Mouse (Mus musculus): ENCODE measurements around the gene Olfr559. TPM values are rescaled to one million over a fixed set of nuclear protein-coding genes. Genes with fewer than 3 reads are reported as not detected.

Gene Olfr559
- not detected for polyA plus RNA-seq (2017; shearing (Covaris generic))

GRCm38 (mm10) chr7:102727391-102727790 lies at the start of gene Olfr559:
Olfr559 (minus strand) TSS chr7:102727491.

GRCm38 (mm10) chr7:102770921-102771320 lies 43.6 kb upstream of the Olfr559 start, which contains the start of gene Olfr561:
Olfr561 (plus strand) TSS chr7:102771221.

GRCm38 (mm10) chr7:102759266-102759665 lies 32.0 kb upstream of the Olfr559 start, which contains the start of the genes Olfr560 and Olfr78:
Olfr560 (minus strand) TSS chr7:102759366.
Olfr78 (minus strand) TSS chr7:102759471.

GRCm38 (mm10) chr7:102718970-102719369 lies 8.3 kb downstream of the Olfr559 start, which contains the start of gene Olfr33:
Olfr33 (minus strand) TSS chr7:102719070.

GRCm38 (mm10) chr7:102701915-102702314 lies 25.4 kb downstream of the Olfr559 start, which contains the start of gene Olfr558:
Olfr558 (plus strand) TSS chr7:102702215.

GRCm38 (mm10) chr7:102695358-102696125 lies 31.7 kb downstream of the Olfr559 start, which contains the start of gene Olfr557:
Olfr557 (plus strand) TSS chr7:102695910.

GRCm38 (mm10) chr7:102686944-102687501 lies 40.3 kb downstream of the Olfr559 start, which contains the start of gene Trim68:
Trim68 (minus strand) TSS chr7:102687327.

Other genes starting within 250 kb of the Olfr559 start
- 0.44 TPM for gene Olfr543, start 245.8 kb downstream of the Olfr559 start, polyA plus RNA-seq (2017; shearing (Covaris generic))
- gene Olfr544, start 239.2 kb downstream of the Olfr559 start, polyA plus RNA-seq (2017; shearing (Covaris generic)): not detected
- gene Olfr545, start 227.9 kb downstream of the Olfr559 start, polyA plus RNA-seq (2017; shearing (Covaris generic)): not detected
- not detected for gene Olfr547, start 192.7 kb downstream of the Olfr559 start, polyA plus RNA-seq (2017; shearing (Covaris generic))
- gene Olfr548-ps1, start 186.6 kb downstream of the Olfr559 start, polyA plus RNA-seq (2017; shearing (Covaris generic)): not detected
- gene Olfr549, start 177.6 kb downstream of the Olfr559 start, polyA plus RNA-seq (2017; shearing (Covaris generic)): not detected
- gene Trim21, start 162.0 kb downstream of the Olfr559 start, polyA plus RNA-seq (2017; shearing (Covaris generic)): 19.6 TPM
- 0.22 TPM for gene Olfr550, start 156.0 kb downstream of the Olfr559 start, polyA plus RNA-seq (2017; shearing (Covaris generic))
- 0.09 TPM for gene Olfr551, start 135.6 kb downstream of the Olfr559 start, polyA plus RNA-seq (2017; shearing (Covaris generic))
- gene Olfr552, start 129.7 kb downstream of the Olfr559 start, polyA plus RNA-seq (2017; shearing (Covaris generic)): not detected
- gene Olfr553, start 109.3 kb downstream of the Olfr559 start, polyA plus RNA-seq (2017; shearing (Covaris generic)): not detected
- gene Olfr554, start 89.1 kb downstream of the Olfr559 start, polyA plus RNA-seq (2017; shearing (Covaris generic)): 0.95 TPM
- gene Olfr555, start 68.7 kb downstream of the Olfr559 start, polyA plus RNA-seq (2017; shearing (Covaris generic)): not detected
- not detected for gene Olfr556, start 62.6 kb downstream of the Olfr559 start, polyA plus RNA-seq (2017; shearing (Covaris generic))
- gene Trim68, start 40.2 kb downstream of the Olfr559 start, polyA plus RNA-seq (2017; shearing (Covaris generic)): 7.4 TPM
- gene Olfr557, start 31.6 kb downstream of the Olfr559 start, polyA plus RNA-seq (2017; shearing (Covaris generic)): not detected
- gene Olfr558, start 25.3 kb downstream of the Olfr559 start, polyA plus RNA-seq (2017; shearing (Covaris generic)): not detected
- not detected for gene Olfr33, start 8.4 kb downstream of the Olfr559 start, polyA plus RNA-seq (2017; shearing (Covaris generic))
- gene Olfr560, start 31.9 kb upstream of the Olfr559 start, polyA plus RNA-seq (2017; shearing (Covaris generic)): not detected
- not detected for gene Olfr78, start 32.0 kb upstream of the Olfr559 start, polyA plus RNA-seq (2017; shearing (Covaris generic))
- gene Olfr561, start 43.7 kb upstream of the Olfr559 start, polyA plus RNA-seq (2017; shearing (Covaris generic)): not detected
- gene Olfr564, start 76.0 kb upstream of the Olfr559 start, polyA plus RNA-seq (2017; shearing (Covaris generic)): not detected
- gene Olfr566, start 131.3 kb upstream of the Olfr559 start, polyA plus RNA-seq (2017; shearing (Covaris generic)): not detected
- gene Olfr568, start 149.6 kb upstream of the Olfr559 start, polyA plus RNA-seq (2017; shearing (Covaris generic)): 0.41 TPM
- not detected for gene Olfr569, start 163.4 kb upstream of the Olfr559 start, polyA plus RNA-seq (2017; shearing (Covaris generic))
- not detected for gene Olfr570, start 167.1 kb upstream of the Olfr559 start, polyA plus RNA-seq (2017; shearing (Covaris generic))
- not detected for gene Olfr571, start 190.0 kb upstream of the Olfr559 start, polyA plus RNA-seq (2017; shearing (Covaris generic))
- not detected for gene Olfr572, start 196.9 kb upstream of the Olfr559 start, polyA plus RNA-seq (2017; shearing (Covaris generic))
- gene Olfr573-ps1, start 215.1 kb upstream of the Olfr559 start, polyA plus RNA-seq (2017; shearing (Covaris generic)): 0.44 TPM
- not detected for gene Olfr574, start 221.0 kb upstream of the Olfr559 start, polyA plus RNA-seq (2017; shearing (Covaris generic))
- not detected for gene Olfr575, start 231.3 kb upstream of the Olfr559 start, polyA plus RNA-seq (2017; shearing (Covaris generic))
- gene Olfr576, start 235.2 kb upstream of the Olfr559 start, polyA plus RNA-seq (2017; shearing (Covaris generic)): not detected
- 0.20 TPM for gene Olfr577, start 248.5 kb upstream of the Olfr559 start, polyA plus RNA-seq (2017; shearing (Covaris generic))

Data from effector memory CD4-positive, alpha-beta T cell, adult 7 months (primary cell).